ENCODE assay signal across 11 mouse cellular contexts in genomic region chr3:109454633-109455032, GRCm38 (mm10).
"Had no signal": no experiment of that assay in that cellular context is flagged by ENCODE, and none has a peak within 500 bp of the region (broad histone marks: within the 10 kb centered on the region; RNA-seq: fewer than 3 reads in every experiment).

No protein-coding gene starts in this region.

- ATAC-seq: intestine, embryonic 16.5 days; liver, postnatal 0 days; midbrain, embryonic 15.5 days had no signal

- DNase-seq: kidney, adult 2 months; kidney, postnatal 25 days; layer of hippocampus, adult 9-11 months; layer of hippocampus, postnatal 36 days; liver; liver, embryonic 13.5 days; liver, postnatal 0 days; retina, postnatal 1 day; thymus, postnatal 4 days had no signal
